Mouse (Mus musculus) kidney, embryonic 14.5 days (tissue): ENCODE measurements at regions not wholly inside any gene's neighbourhood (a gene's known extent, or its start where the extent isn't known, plus 50 kb on each side); places are given as distances from the start of the nearest gene placed in this dataset.

Source experiments
- ATAC-seq: fragments of 200-750 bp; cut with Nextera tagmentation; 2 replicates; pipeline ENCODE4 v1.8.0; 2017; ENCODE audit warnings: moderate number of reproducible peaks, mild to moderate bottlenecking, moderate TSS enrichment, moderate library complexity; ENCODE audit not compliant: low FRiP score, low TSS enrichment
- H3K27ac ChIP-seq: fragments of 300-500 bp; sonication (generic); 2 replicates; pipeline ENCODE4 v1.5.1; 2014; ENCODE audit warnings: low read depth, mild to moderate bottlenecking, low read length, moderate library complexity, mixed read lengths
- H3K27me3 ChIP-seq: fragments of 300-500 bp; sonication (generic); 2 replicates; pipeline ENCODE4 v1.6.1; 2014; ENCODE audit warnings: mild to moderate bottlenecking, low read length; ENCODE audit not compliant: control insufficient read depth, insufficient read depth
- H3K36me3 ChIP-seq: fragments of 300-500 bp; sonication (generic); 2 replicates; pipeline ENCODE4 v1.6.1; 2014; ENCODE audit warnings: low read length, mixed read lengths; ENCODE audit not compliant: control insufficient read depth, insufficient read depth
- H3K4me1 ChIP-seq: fragments of 300-500 bp; sonication (generic); 2 replicates; pipeline ENCODE4 v1.6.1; 2014; ENCODE audit warnings: low read length, mixed read lengths; ENCODE audit not compliant: control insufficient read depth, insufficient read depth
- H3K4me2 ChIP-seq: fragments of 300-500 bp; sonication (generic); replicated peaks from 2 replicates; pipeline ENCODE4 v1.6.1; 2014; ENCODE audit warnings: low read depth, mild to moderate bottlenecking, low read length
- H3K4me3 ChIP-seq: fragments of 300-500 bp; sonication (generic); 2 replicates; pipeline ENCODE4 v1.5.1; 2014; ENCODE audit warnings: mild to moderate bottlenecking, low read length
- H3K9ac ChIP-seq: fragments of 300-500 bp; sonication (generic); 2 replicates; pipeline ENCODE4 v1.6.1; 2014; ENCODE audit warnings: low read depth, mild to moderate bottlenecking, low read length, moderate library complexity
- H3K9me3 ChIP-seq: fragments of 300-500 bp; sonication (generic); 2 replicates; pipeline ENCODE4 v1.6.1; 2016; ENCODE audit warnings: low read length; ENCODE audit not compliant: control insufficient read depth
- WGBS: fragments of 180-500 bp; shearing (Covaris S2); extraction: QIAGEN DNeasy Blood & Tissue Kit; methylation state at CpG from one replicate; pipeline ENCODE4 v1.1.7; 2014; 5-methylcytosine and 5-hydroxymethylcytosine counted together

DNA sequence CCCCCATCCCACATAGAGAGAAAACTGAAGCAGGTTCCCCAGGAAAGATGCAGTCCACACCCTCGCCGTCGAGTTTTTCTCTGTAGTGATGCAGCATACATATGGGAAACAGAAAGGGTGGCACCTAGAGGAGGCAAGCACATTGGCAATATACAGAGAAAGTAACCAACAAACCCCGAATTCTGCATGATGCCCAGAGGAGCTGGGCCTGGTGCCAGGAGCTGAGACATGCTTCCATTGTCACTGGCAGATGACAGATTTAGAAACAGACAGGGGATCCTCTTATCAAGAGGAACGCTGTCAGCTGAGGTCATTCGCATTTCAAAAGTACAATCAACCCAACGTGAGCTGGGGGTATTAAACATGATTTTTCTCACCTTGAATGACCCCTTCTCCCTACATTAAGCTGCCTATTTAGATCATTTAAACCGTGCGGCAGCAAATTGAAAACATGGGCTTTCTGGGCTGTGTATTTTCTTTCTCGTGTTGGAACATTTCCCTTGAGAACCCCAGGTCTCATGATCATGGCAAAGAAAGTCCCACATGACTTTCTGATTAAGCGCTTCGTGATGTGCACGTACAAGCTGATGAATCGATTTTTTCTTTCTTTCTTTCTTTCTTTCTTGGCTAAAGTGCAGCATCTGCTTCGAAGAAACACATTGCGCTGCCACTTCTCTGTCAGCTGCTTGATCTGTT lies 118.4 kb upstream of the Rnaseh2b start:
- Histone ChIP-seq H3K9me3 (no peaks in the 10 kb centered on the region), H3K4me2 (no peak overlapping the region), H3K4me1 (peaks cover 6% of the 10 kb centered on the region; the same call in 1 of the 2 replicates)

DNA sequence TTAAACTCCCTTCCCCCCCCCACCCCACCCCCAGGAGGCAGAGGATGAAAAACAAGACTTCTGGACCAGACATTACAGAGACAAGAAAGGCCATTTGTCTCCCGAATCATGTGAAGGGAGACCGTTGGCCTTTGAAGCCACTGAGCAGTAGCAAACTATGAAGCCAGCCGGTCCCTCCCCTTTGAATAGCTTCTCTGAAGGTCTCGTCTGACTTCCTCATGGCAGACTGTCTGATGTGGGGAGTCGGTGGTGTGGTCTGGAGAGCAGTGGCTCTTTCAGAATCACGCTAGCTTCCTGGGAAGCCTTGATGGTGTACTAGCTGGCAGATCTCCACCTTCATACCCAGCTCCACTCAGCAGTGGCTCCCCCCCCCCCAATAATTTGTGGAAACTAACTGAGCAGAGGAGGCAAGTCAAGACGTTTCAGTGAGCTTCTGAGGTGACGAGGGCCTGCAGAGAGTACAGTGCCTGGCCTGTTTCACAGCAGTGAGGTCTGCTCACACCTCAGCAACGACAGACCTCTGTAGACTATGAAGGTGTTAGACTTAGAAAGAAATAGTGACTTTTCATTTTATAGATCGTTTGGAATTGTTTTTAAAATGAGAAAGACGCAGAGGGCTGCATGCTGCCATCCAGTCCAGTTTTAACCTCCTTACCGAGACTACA lies 116.9 kb upstream of the Rnaseh2b start:
- Histone ChIP-seq H3K27ac (no peak overlapping the region), H3K9me3 (no peaks in the 10 kb centered on the region), H3K4me1 (peaks cover 3% of the 10 kb centered on the region; the same call in 1 of the 2 replicates), H3K4me2 (no peak overlapping the region), H3K27me3 (no peaks in the 10 kb centered on the region), H3K36me3 (no peaks in the 10 kb centered on the region), H3K4me3 (no peak overlapping the region), H3K9ac (no peak overlapping the region)
- ATAC-seq, result no peak
- 40% methylated on average over 12 of the region's 12 CpGs for WGBS

More for the DNA sequence above, 118.4 kb upstream of the Rnaseh2b start:
- no peaks in the 10 kb centered on the region for H3K27me3 ChIP-seq
- WGBS, result 82% methylated on average over 16 of the region's 16 CpGs
- no peak for ATAC-seq
- H3K27ac ChIP-seq, result no peak overlapping the region
- no peak overlapping the region for H3K9ac ChIP-seq
- no peak overlapping the region for H3K4me3 ChIP-seq
- H3K36me3 ChIP-seq, result no peaks in the 10 kb centered on the region

DNA sequence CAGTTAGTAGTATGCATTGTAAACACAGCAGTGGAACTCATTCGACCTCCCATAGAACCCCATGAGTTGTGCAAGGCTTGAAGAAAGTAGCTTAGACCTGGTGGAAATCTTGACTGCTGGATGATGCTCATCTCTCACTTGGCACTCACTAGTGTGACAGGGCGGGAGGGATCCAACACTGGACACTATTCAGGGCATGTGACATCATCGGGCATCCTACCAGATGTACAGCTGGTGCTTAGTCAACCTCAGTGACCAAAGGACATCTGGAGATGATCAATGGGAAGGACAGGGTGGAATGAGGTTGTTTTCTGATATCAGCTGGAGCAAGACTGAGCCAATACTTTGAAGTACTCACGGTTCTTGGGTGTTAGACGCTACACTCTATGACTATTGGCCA lies 114.9 kb upstream of the Rnaseh2b start:
- ATAC-seq, result no peak
- no peak overlapping the region for H3K27ac ChIP-seq
- H3K9ac ChIP-seq, result no peak overlapping the region
- H3K9me3 ChIP-seq, result no peaks in the 10 kb centered on the region
- 95% methylated on average over 5 of the region's 5 CpGs for WGBS
- H3K4me1 ChIP-seq, result no peaks in the 10 kb centered on the region
- H3K4me3 ChIP-seq, result no peak overlapping the region
- H3K27me3 ChIP-seq, result no peaks in the 10 kb centered on the region
- no peak overlapping the region for H3K4me2 ChIP-seq
- H3K36me3 ChIP-seq, result no peaks in the 10 kb centered on the region

DNA sequence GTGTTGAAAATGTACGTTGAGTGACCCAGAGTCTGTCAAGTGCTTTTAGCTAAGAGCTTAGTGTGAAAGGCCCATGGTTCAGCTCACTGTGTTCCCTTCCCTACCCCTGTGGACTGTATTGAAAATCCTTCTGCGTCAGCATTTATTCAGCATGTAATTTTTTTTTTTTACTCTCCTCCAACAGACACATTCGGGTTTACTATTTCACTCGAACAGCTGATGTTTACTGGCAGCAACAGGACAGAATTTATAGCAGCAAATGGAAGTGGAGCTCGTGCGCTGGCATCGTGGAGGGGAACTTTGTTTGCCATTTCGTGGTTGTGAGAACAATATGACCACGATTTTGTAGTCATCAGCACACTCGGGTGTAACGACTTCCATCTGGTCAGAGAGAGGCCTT lies 105.0 kb upstream of the Rnaseh2b start:
- Histone ChIP-seq H3K9me3 (no peaks in the 10 kb centered on the region), H3K27ac (no peak overlapping the region), H3K4me1 (no peaks in the 10 kb centered on the region), H3K36me3 (no peaks in the 10 kb centered on the region), H3K4me3 (no peak overlapping the region), H3K4me2 (no peak overlapping the region), H3K27me3 (no peaks in the 10 kb centered on the region), H3K9ac (no peak overlapping the region)
- ATAC-seq, result no peak
- 60% methylated on average over 11 of the region's 11 CpGs for WGBS

DNA sequence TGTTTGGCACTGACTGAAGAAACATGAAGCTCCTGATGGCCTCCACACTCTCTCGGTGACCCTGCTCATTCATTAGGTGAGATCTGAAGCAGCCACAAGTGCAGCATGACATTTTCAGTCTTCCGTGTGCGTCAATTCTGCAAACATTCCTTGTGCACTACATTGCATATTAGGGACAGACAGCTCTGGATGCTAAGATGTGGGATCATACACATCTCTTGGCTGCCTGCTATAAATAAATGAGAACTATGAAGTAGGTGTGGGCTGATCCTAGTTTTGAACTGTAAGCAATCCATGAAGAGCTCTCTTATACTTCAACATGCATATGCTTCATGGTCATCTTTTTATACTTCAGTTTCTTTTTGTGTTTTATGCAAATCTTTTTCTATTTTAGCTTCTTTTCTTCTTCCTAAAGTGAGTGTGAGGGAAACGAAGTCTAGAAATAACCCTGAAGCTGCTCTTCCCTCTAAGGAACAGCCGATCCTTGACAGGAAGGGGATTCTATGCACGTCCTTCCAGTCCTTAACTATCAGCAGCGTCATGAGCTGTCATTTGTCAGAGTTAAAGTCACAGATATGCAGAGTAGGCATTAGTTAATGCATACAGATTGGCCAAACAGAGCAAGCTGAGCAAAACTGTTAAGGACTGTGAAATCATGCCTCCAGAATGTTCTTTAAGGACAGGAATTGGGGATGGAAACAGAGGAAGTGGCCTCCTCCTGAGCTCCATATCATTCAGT lies 104.1 kb upstream of the Rnaseh2b start:
- ATAC-seq, result no peak
- no peak overlapping the region for H3K9ac ChIP-seq
- H3K36me3 ChIP-seq, result no peaks in the 10 kb centered on the region
- 72% methylated on average over 7 of the region's 7 CpGs for WGBS
- no peak overlapping the region for H3K4me3 ChIP-seq
- H3K9me3 ChIP-seq, result no peaks in the 10 kb centered on the region
- H3K4me1 ChIP-seq, result no peaks in the 10 kb centered on the region
- H3K4me2 ChIP-seq, result no peak overlapping the region
- no peaks in the 10 kb centered on the region for H3K27me3 ChIP-seq
- H3K27ac ChIP-seq, result no peak overlapping the region

DNA sequence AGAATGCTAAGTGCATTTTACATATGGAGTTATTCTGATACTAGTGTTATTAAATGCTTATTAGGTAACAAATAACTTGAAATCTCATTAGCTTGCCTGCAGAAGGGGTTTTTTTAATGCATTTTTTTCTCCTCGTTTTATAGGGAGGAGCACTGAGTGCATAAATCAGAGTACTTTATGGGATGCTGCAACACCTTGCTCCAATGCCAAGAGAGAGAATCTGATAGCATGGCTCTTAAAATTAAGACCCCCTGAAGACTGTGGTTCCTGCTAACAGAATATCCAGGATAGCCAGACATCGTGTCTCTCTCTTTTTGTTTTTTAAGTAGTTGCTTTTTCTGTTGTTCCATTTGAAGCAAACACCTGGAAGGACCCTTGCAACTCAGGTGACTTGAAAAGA lies 100.8 kb upstream of the Rnaseh2b start:
- H3K4me1 ChIP-seq, result no peaks in the 10 kb centered on the region
- H3K9me3 ChIP-seq, result no peaks in the 10 kb centered on the region
- no peak for ATAC-seq
- no peaks in the 10 kb centered on the region for H3K27me3 ChIP-seq
- H3K4me3 ChIP-seq, result no peak overlapping the region
- no peak overlapping the region for H3K9ac ChIP-seq
- no peak overlapping the region for H3K27ac ChIP-seq
- no peaks in the 10 kb centered on the region for H3K36me3 ChIP-seq
- 43% methylated on average over 2 of the region's 2 CpGs for WGBS
- no peak overlapping the region for H3K4me2 ChIP-seq

DNA sequence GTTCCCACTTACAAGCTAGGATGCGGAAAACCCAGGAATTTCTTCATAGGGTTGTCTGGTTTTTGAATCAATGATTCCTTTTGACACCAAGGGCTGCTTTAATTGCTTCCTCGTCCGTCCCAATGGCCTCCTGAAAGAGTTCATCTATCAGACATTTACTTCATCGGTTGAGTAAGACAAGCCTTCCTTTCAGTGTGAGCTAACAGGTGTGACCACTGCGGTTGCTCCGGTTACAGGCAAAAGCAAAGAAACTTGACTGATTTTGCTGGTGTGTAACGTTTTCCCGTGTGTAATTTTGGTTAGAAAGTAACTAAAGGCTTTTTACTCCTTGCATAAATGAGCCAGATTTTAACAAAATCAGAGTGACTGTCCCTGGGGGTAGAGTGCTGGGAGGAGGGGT lies 99.6 kb upstream of the Rnaseh2b start:
- no peaks in the 10 kb centered on the region for H3K4me1 ChIP-seq
- no peak overlapping the region for H3K27ac ChIP-seq
- H3K36me3 ChIP-seq, result no peaks in the 10 kb centered on the region
- H3K9me3 ChIP-seq, result no peaks in the 10 kb centered on the region
- no peak overlapping the region for H3K9ac ChIP-seq
- WGBS, result 59% methylated on average over 8 of the region's 8 CpGs
- H3K27me3 ChIP-seq, result no peaks in the 10 kb centered on the region
- no peak overlapping the region for H3K4me2 ChIP-seq
- no peak for ATAC-seq
- H3K4me3 ChIP-seq, result no peak overlapping the region

DNA sequence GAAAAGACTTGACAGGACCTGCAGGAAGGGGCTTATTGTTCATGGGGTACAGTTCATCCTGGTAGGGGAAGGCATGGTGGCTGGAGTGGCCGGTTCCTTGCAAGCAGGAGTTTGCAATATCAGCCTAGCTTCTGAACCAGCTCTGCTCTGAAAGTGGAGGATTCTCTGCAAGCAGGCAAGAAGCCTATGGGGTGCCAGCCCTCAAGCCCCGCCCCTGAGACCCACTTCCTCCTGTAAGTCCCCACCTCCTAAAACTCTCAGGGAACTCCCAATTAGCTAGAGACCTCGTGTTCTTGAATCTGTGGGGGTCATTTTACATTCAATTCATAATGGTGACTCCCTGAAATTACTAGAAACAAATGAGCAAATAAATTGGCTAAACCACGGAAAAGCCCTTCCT lies 99.0 kb upstream of the Rnaseh2b start:
- 51% methylated on average over 4 of the region's 4 CpGs for WGBS
- Histone ChIP-seq H3K36me3 (no peaks in the 10 kb centered on the region), H3K27me3 (no peaks in the 10 kb centered on the region), H3K9ac (no peak overlapping the region), H3K4me1 (no peaks in the 10 kb centered on the region), H3K4me2 (no peak overlapping the region), H3K4me3 (no peak overlapping the region), H3K9me3 (no peaks in the 10 kb centered on the region), H3K27ac (no peak overlapping the region)
- no peak for ATAC-seq

DNA sequence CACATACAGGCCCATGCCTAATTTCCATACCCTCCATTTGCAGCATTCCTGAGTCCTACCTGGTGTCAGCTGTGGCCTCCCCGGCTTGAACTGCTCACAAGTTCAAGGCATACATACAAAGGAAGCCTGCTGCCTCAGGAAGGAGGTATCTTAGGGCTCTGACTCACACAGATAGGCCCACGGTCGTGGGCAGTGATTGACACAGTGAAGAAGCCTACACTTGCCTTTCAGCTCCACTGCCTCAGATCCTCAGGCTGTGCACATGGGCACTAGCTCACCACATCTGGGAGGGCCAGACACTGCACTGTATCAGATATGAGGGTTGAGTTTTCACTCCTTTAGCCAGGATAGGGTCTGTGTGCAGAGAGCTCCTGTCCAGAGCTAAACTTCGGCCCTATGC lies 95.6 kb upstream of the Rnaseh2b start:
- no peak overlapping the region for H3K9ac ChIP-seq
- WGBS, result 69% methylated on average over 4 of the region's 4 CpGs
- ATAC-seq, result no peak
- no peaks in the 10 kb centered on the region for H3K36me3 ChIP-seq
- no peaks in the 10 kb centered on the region for H3K27me3 ChIP-seq
- no peak overlapping the region for H3K4me3 ChIP-seq
- H3K27ac ChIP-seq, result no peak overlapping the region
- H3K4me1 ChIP-seq, result no peaks in the 10 kb centered on the region
- H3K9me3 ChIP-seq, result no peaks in the 10 kb centered on the region
- H3K4me2 ChIP-seq, result no peak overlapping the region
